25 mouse cellular contexts compared by ENCODE assay signal in genomic region chr15:15716694-15717093, GRCm38 (mm10).
DNase-seq lines count a peak whose midpoint lies in the region; ATAC-seq and TF ChIP-seq lines count a peak whose summit lies in the region.
"Had no signal": no experiment of that assay in that cellular context is flagged by ENCODE, and none has a peak within 500 bp of the region (broad histone marks: within the 10 kb centered on the region; RNA-seq: fewer than 3 reads in every experiment).

No protein-coding gene starts in this region.

- ATAC-seq in forebrain, embryonic 14.5 days = no peak
- no peak for ATAC-seq in forebrain, embryonic 15.5 days (replicated peaks)
- no peak for ATAC-seq in forebrain, postnatal 0 days
- ATAC-seq: activated CD4-positive, CD25-positive, alpha-beta regulatory T cell, adult 4 months; CD4-positive, CD25-positive, alpha-beta regulatory T cell, adult 4 months; Patski had no signal

- no peak overlapping the region for H3K27ac ChIP-seq in forebrain, embryonic 14.5 days (ENCODE audit: low read depth, low read length)
- H3K27ac ChIP-seq in forebrain, embryonic 15.5 days (replicated peaks) = no peak overlapping the region
- H3K27ac ChIP-seq in forebrain, postnatal 0 days (ENCODE audit: low read depth, low read length) = no peak overlapping the region
- H3K27ac ChIP-seq in forebrain, embryonic 10.5 days = no peak overlapping the region
- H3K27ac ChIP-seq: embryonic facial prominence, embryonic 12.5 days; forebrain, embryonic 12.5 days had no signal

- TF ChIP-seq CTCF in forebrain, postnatal 0 days (IDR thresholded peaks at IDR 0.05; ENCODE audit: low read depth) = no peak

- H3K36me3 ChIP-seq in forebrain, embryonic 14.5 days (ENCODE audit: control insufficient read depth, insufficient read depth, low read length) = no peaks in the 10 kb centered on the region
- no peaks in the 10 kb centered on the region for H3K36me3 ChIP-seq in forebrain, embryonic 15.5 days
- H3K36me3 ChIP-seq in forebrain, postnatal 0 days (ENCODE audit: insufficient read depth) = no peaks in the 10 kb centered on the region
- no peaks in the 10 kb centered on the region for H3K36me3 ChIP-seq in forebrain, embryonic 10.5 days (replicated peaks)
- H3K36me3 ChIP-seq: embryonic facial prominence, embryonic 12.5 days; forebrain, embryonic 12.5 days; G1E had no signal

- DNase-seq in forebrain, embryonic 14.5 days (ENCODE audit: low spot score) = peak; percentile 4
- peak; percentile 5 for DNase-seq in forebrain, postnatal 0 days
- no peak for DNase-seq in forebrain, embryonic 10.5 days (ENCODE audit: extremely low spot score, low spot score)
- DNase-seq in frontal cortex, adult 2 months (ENCODE audit: extremely low spot score in 1 of 2, low spot score in 1 of 2) = peak; percentile 1 to 12
- no peak for DNase-seq in frontal cortex, postnatal 14 days (ENCODE audit: low spot score in 2 of 2)
- no peak for DNase-seq in layer of hippocampus, postnatal 36 days
- DNase-seq: adrenal gland, adult 8-10 months; adrenal gland, postnatal 14 days; adrenal gland, postnatal 36 days; B cell, adult 2 months; cerebellum, adult 11 months; cerebellum, adult 18-20 months; cerebellum, adult 8-10 months; cerebellum, adult 9-11 months; cerebellum, postnatal 14 days; cerebellum, postnatal 36 days; embryo, embryonic 11 days had no signal

- WGBS in forebrain, embryonic 14.5 days = 83% methylated on average over 2 of the region's 2 CpGs
- 79% methylated on average over 2 of the region's 2 CpGs for WGBS in forebrain, embryonic 15.5 days
- WGBS in forebrain, postnatal 0 days = 74% methylated on average over 2 of the region's 2 CpGs
- WGBS in forebrain, embryonic 10.5 days = 93% methylated on average over 2 of the region's 2 CpGs

- no peaks in the 10 kb centered on the region for H3K4me1 ChIP-seq in forebrain, embryonic 14.5 days (ENCODE audit: control insufficient read depth, insufficient read depth, low read length)
- no peaks in the 10 kb centered on the region for H3K4me1 ChIP-seq in forebrain, embryonic 15.5 days
- no peaks in the 10 kb centered on the region for H3K4me1 ChIP-seq in forebrain, postnatal 0 days (ENCODE audit: insufficient read depth)
- no peaks in the 10 kb centered on the region for H3K4me1 ChIP-seq in forebrain, embryonic 10.5 days
- H3K4me1 ChIP-seq: embryonic facial prominence, embryonic 12.5 days; forebrain, embryonic 12.5 days had no signal

- no peak overlapping the region for H3K4me3 ChIP-seq in forebrain, embryonic 14.5 days (ENCODE audit: low read depth, low read length)
- H3K4me3 ChIP-seq in forebrain, embryonic 15.5 days = no peak overlapping the region
- H3K4me3 ChIP-seq in forebrain, postnatal 0 days (ENCODE audit: low read depth, low read length) = no peak overlapping the region
- no peak overlapping the region for H3K4me3 ChIP-seq in forebrain, embryonic 10.5 days
- H3K4me3 ChIP-seq: embryonic facial prominence, embryonic 12.5 days; forebrain, embryonic 12.5 days had no signal

- H3K9me3 ChIP-seq in forebrain, embryonic 14.5 days (replicated peaks; ENCODE audit: control insufficient read depth, low read length) = no peaks in the 10 kb centered on the region
- no peaks in the 10 kb centered on the region for H3K9me3 ChIP-seq in forebrain, embryonic 15.5 days
- H3K9me3 ChIP-seq in forebrain, postnatal 0 days (ENCODE audit: low read length) = no peaks in the 10 kb centered on the region
- no peaks in the 10 kb centered on the region for H3K9me3 ChIP-seq in forebrain, embryonic 10.5 days
- H3K9me3 ChIP-seq: embryonic facial prominence, embryonic 12.5 days; forebrain, embryonic 12.5 days; G1E had no signal

- H3K27me3 ChIP-seq in forebrain, embryonic 14.5 days (replicated peaks; ENCODE audit: control insufficient read depth, insufficient read depth, low read length) = no peaks in the 10 kb centered on the region
- H3K27me3 ChIP-seq in forebrain, embryonic 15.5 days = no peaks in the 10 kb centered on the region
- H3K27me3 ChIP-seq in forebrain, postnatal 0 days (ENCODE audit: insufficient read depth, low read length) = no peaks in the 10 kb centered on the region
- H3K27me3 ChIP-seq in forebrain, embryonic 10.5 days (ENCODE audit: poor library complexity, severe bottlenecking) = no peaks in the 10 kb centered on the region
- H3K27me3 ChIP-seq: CH12.LX; embryonic facial prominence, embryonic 12.5 days; forebrain, embryonic 12.5 days; Patski had no signal

- no peak overlapping the region for H3K4me2 ChIP-seq in forebrain, embryonic 14.5 days (ENCODE audit: low read length)
- no peak overlapping the region for H3K4me2 ChIP-seq in forebrain, embryonic 15.5 days (replicated peaks)
- no peak overlapping the region for H3K4me2 ChIP-seq in forebrain, postnatal 0 days (ENCODE audit: low read depth)
- H3K4me2 ChIP-seq: embryonic facial prominence, embryonic 12.5 days; forebrain, embryonic 12.5 days had no signal

- H3K9ac ChIP-seq in forebrain, embryonic 14.5 days (ENCODE audit: low read length) = no peak overlapping the region
- H3K9ac ChIP-seq in forebrain, embryonic 15.5 days (replicated peaks) = no peak overlapping the region
- H3K9ac ChIP-seq in forebrain, postnatal 0 days = no peak overlapping the region
- H3K9ac ChIP-seq: embryonic facial prominence, embryonic 12.5 days; forebrain, embryonic 12.5 days had no signal

Comparison
In these comparisons a context has a peak if more than half of its experiments do, and no peak if none do; other contexts are left out.
1. DNase-seq: peak in forebrain, embryonic 14.5 days (single experiment), forebrain, postnatal 0 days (single experiment) and frontal cortex, adult 2 months (2 of 2); none in forebrain, embryonic 10.5 days (single experiment), frontal cortex, postnatal 14 days (0 of 2) and layer of hippocampus, postnatal 36 days (0 of 2).